ENCODE assay signal across 12 mouse cellular contexts in genomic region chr13:78629041-78629727, GRCm38 (mm10).
DNase-seq lines count a peak whose midpoint lies in the region; ATAC-seq and TF ChIP-seq lines count a peak whose summit lies in the region.
"Had no signal": no experiment of that assay in that cellular context is flagged by ENCODE, and none has a peak within 500 bp of the region (broad histone marks: within the 10 kb centered on the region; RNA-seq: fewer than 3 reads in every experiment).

No protein-coding gene starts in this region.

- WGBS in kidney, postnatal 0 days: 45% methylated on average over 10 of the region's 10 CpGs
- 30% methylated on average over 10 of the region's 10 CpGs for WGBS in kidney, embryonic 14.5 days
- WGBS in embryonic facial prominence, embryonic 15.5 days: 19% methylated on average over 10 of the region's 10 CpGs
- 16% methylated on average over 10 of the region's 10 CpGs for WGBS in limb, embryonic 13.5 days
- 51% methylated on average over 10 of the region's 10 CpGs for WGBS in liver, embryonic 11.5 days

- ATAC-seq in kidney, postnatal 0 days (replicated peaks; ENCODE audit: low FRiP score, low read depth): no peak
- no peak for ATAC-seq in kidney, embryonic 14.5 days (ENCODE audit: low FRiP score, low TSS enrichment)
- peak; percentile 92 for ATAC-seq in embryonic facial prominence, embryonic 15.5 days (ENCODE audit: insufficient number of reproducible peaks, low FRiP score, low TSS enrichment, low read depth)
- peak; percentile 83 for ATAC-seq in limb, embryonic 13.5 days (ENCODE audit: low FRiP score, low read depth)
- no peak for ATAC-seq in liver, embryonic 11.5 days (replicated peaks; ENCODE audit: low FRiP score)

- H3K27ac ChIP-seq in kidney, postnatal 0 days: no peak overlapping the region
- no peak overlapping the region for H3K27ac ChIP-seq in kidney, embryonic 14.5 days (ENCODE audit: low read depth, low read length)
- H3K27ac ChIP-seq in embryonic facial prominence, embryonic 15.5 days (replicated peaks): 0 out of 2 replicates have a peak overlapping the region, but pooled peaks have one; percentile 44
- no peak overlapping the region for H3K27ac ChIP-seq in limb, embryonic 13.5 days
- no peak overlapping the region for H3K27ac ChIP-seq in liver, embryonic 11.5 days (ENCODE audit: low read depth, low read length)
- H3K27ac ChIP-seq: heart, embryonic 13.5 days had no signal

- H3K4me1 ChIP-seq in kidney, postnatal 0 days (replicated peaks; ENCODE audit: insufficient read depth, low read length): no peaks in the 10 kb centered on the region
- peaks cover 8% of the 10 kb centered on the region; the same call in 1 of the 2 replicates for H3K4me1 ChIP-seq in kidney, embryonic 14.5 days (ENCODE audit: control insufficient read depth, insufficient read depth, low read length)
- 0 out of 2 replicates have a peak, but pooled peaks cover 4% of the 10 kb centered on the region for H3K4me1 ChIP-seq in embryonic facial prominence, embryonic 15.5 days
- peaks cover 17% of the 10 kb centered on the region; the same call in 1 of the 2 replicates for H3K4me1 ChIP-seq in limb, embryonic 13.5 days
- no peaks in the 10 kb centered on the region for H3K4me1 ChIP-seq in liver, embryonic 11.5 days (replicated peaks; ENCODE audit: control insufficient read depth, insufficient read depth, low read length)
- H3K4me1 ChIP-seq: heart, embryonic 13.5 days had no signal

- no peak overlapping the region for H3K9ac ChIP-seq in kidney, postnatal 0 days (ENCODE audit: low read depth, low read length)
- no peak overlapping the region for H3K9ac ChIP-seq in kidney, embryonic 14.5 days (ENCODE audit: low read depth, low read length)
- H3K9ac ChIP-seq in embryonic facial prominence, embryonic 15.5 days: no peak overlapping the region
- no peak overlapping the region for H3K9ac ChIP-seq in limb, embryonic 13.5 days
- no peak overlapping the region for H3K9ac ChIP-seq in liver, embryonic 11.5 days (ENCODE audit: low read depth, low read length)
- H3K9ac ChIP-seq: heart, embryonic 13.5 days had no signal

- no peak overlapping the region for H3K4me2 ChIP-seq in kidney, postnatal 0 days (ENCODE audit: low read length)
- no peak overlapping the region for H3K4me2 ChIP-seq in kidney, embryonic 14.5 days (replicated peaks; ENCODE audit: low read depth, low read length)
- H3K4me2 ChIP-seq in embryonic facial prominence, embryonic 15.5 days (replicated peaks): peak overlapping the region; percentile 9; the same call in 1 of the 2 replicates
- peak overlapping the region; percentile 40 for H3K4me2 ChIP-seq in limb, embryonic 13.5 days (replicated peaks)
- no peak overlapping the region for H3K4me2 ChIP-seq in liver, embryonic 11.5 days
- H3K4me2 ChIP-seq: heart, embryonic 13.5 days had no signal

- peak; percentile 51 for DNase-seq in kidney, postnatal 0 days (ENCODE audit: low spot score)
- peak; percentile 16 for DNase-seq in R1 (ENCODE audit: low read depth, low spot score)
- DNase-seq in testis, postnatal 10 days (ENCODE audit: low spot score): no peak
- DNase-seq in liver, embryonic 11.5 days (ENCODE audit: low spot score): no peak
- DNase-seq in right cerebral cortex, postnatal 14 days: no peak
- DNase-seq: adrenal gland, adult 8-10 months had no signal

- no peak for TF ChIP-seq CTCF in kidney, postnatal 0 days (IDR thresholded peaks at IDR 0.05; ENCODE audit: low read depth)

- no peak overlapping the region for H3K4me3 ChIP-seq in kidney, postnatal 0 days (replicated peaks; ENCODE audit: low read depth, low read length)
- H3K4me3 ChIP-seq in kidney, embryonic 14.5 days (ENCODE audit: low read length): no peak overlapping the region
- no peak overlapping the region for H3K4me3 ChIP-seq in embryonic facial prominence, embryonic 15.5 days (replicated peaks)
- no peak overlapping the region for H3K4me3 ChIP-seq in limb, embryonic 13.5 days
- no peak overlapping the region for H3K4me3 ChIP-seq in liver, embryonic 11.5 days (ENCODE audit: low read depth, low read length)
- H3K4me3 ChIP-seq: heart, embryonic 13.5 days; myocyte had no signal

- no peaks in the 10 kb centered on the region for H3K9me3 ChIP-seq in kidney, postnatal 0 days (replicated peaks; ENCODE audit: low read length)
- no peaks in the 10 kb centered on the region for H3K9me3 ChIP-seq in kidney, embryonic 14.5 days (ENCODE audit: control insufficient read depth, low read length)
- H3K9me3 ChIP-seq in embryonic facial prominence, embryonic 15.5 days (replicated peaks): no peaks in the 10 kb centered on the region
- H3K9me3 ChIP-seq in limb, embryonic 13.5 days: no peaks in the 10 kb centered on the region
- H3K9me3 ChIP-seq in liver, embryonic 11.5 days (ENCODE audit: control insufficient read depth, low read length): no peaks in the 10 kb centered on the region
- H3K9me3 ChIP-seq: heart, embryonic 13.5 days had no signal

- H3K36me3 ChIP-seq in kidney, postnatal 0 days (ENCODE audit: insufficient read depth, low read length): no peaks in the 10 kb centered on the region
- no peaks in the 10 kb centered on the region for H3K36me3 ChIP-seq in kidney, embryonic 14.5 days (ENCODE audit: control insufficient read depth, insufficient read depth, low read length)
- no peaks in the 10 kb centered on the region for H3K36me3 ChIP-seq in embryonic facial prominence, embryonic 15.5 days
- H3K36me3 ChIP-seq in limb, embryonic 13.5 days: no peaks in the 10 kb centered on the region
- no peaks in the 10 kb centered on the region for H3K36me3 ChIP-seq in liver, embryonic 11.5 days (ENCODE audit: control insufficient read depth, insufficient read depth, low read length)
- H3K36me3 ChIP-seq: heart, embryonic 13.5 days had no signal

- no peaks in the 10 kb centered on the region for H3K27me3 ChIP-seq in kidney, postnatal 0 days (ENCODE audit: insufficient read depth, low read length)
- H3K27me3 ChIP-seq in kidney, embryonic 14.5 days (ENCODE audit: control insufficient read depth, insufficient read depth, low read length): no peaks in the 10 kb centered on the region
- H3K27me3 ChIP-seq in embryonic facial prominence, embryonic 15.5 days: peaks cover 3% of the 10 kb centered on the region; the same call in 1 of the 2 replicates
- no peaks in the 10 kb centered on the region for H3K27me3 ChIP-seq in limb, embryonic 13.5 days
- H3K27me3 ChIP-seq in liver, embryonic 11.5 days (replicated peaks; ENCODE audit: control insufficient read depth, insufficient read depth, low read length): no peaks in the 10 kb centered on the region
- H3K27me3 ChIP-seq: CH12.LX; heart, embryonic 13.5 days had no signal

Comparison
In these comparisons a context has a peak if more than half of its experiments do, and no peak if none do; other contexts are left out.
1. ATAC-seq: peak in embryonic facial prominence, embryonic 15.5 days (single experiment) and limb, embryonic 13.5 days (single experiment); none in kidney, postnatal 0 days (single experiment), kidney, embryonic 14.5 days (single experiment) and liver, embryonic 11.5 days (single experiment).
2. DNase-seq: peak in kidney, postnatal 0 days (single experiment) and R1 (single experiment); none in testis, postnatal 10 days (single experiment), liver, embryonic 11.5 days (single experiment) and right cerebral cortex, postnatal 14 days (single experiment).
3. H3K4me2 ChIP-seq: peak in embryonic facial prominence, embryonic 15.5 days (single experiment) and limb, embryonic 13.5 days (single experiment); none in kidney, postnatal 0 days (single experiment), kidney, embryonic 14.5 days (single experiment) and liver, embryonic 11.5 days (single experiment).